Mouse (Mus musculus) liver, embryonic 15.5 days (tissue): ENCODE measurements at regions not wholly inside any gene's neighbourhood (a gene's known extent, or its start where the extent isn't known, plus 50 kb on each side); places are given as distances from the start of the nearest gene placed in this dataset.

Source experiments
- ATAC-seq: fragments of 200-750 bp; cut with Nextera tagmentation; 2 replicates; pipeline ENCODE4 v1.8.0; 2017; ENCODE audit warnings: moderate number of reproducible peaks, mild to moderate bottlenecking, moderate library complexity; ENCODE audit not compliant: insufficient read depth
- H3K27ac ChIP-seq: fragments of 300-500 bp; sonication (generic); replicated peaks from 2 replicates; pipeline ENCODE4 v1.5.1; 2015; ENCODE audit warnings: mild to moderate bottlenecking, inconsistent platforms
- H3K27me3 ChIP-seq: fragments of 300-500 bp; sonication (generic); 2 replicates; pipeline ENCODE4 v1.6.1; 2015; ENCODE audit warnings: mild to moderate bottlenecking, inconsistent platforms
- H3K36me3 ChIP-seq: fragments of 300-500 bp; sonication (generic); replicated peaks from 2 replicates; pipeline ENCODE4 v1.6.1; 2015; ENCODE audit warnings: moderate library complexity, mild to moderate bottlenecking, inconsistent platforms
- H3K4me1 ChIP-seq: fragments of 300-500 bp; sonication (generic); replicated peaks from 2 replicates; pipeline ENCODE4 v1.6.1; 2015; ENCODE audit warnings: inconsistent platforms
- H3K4me2 ChIP-seq: fragments of 300-500 bp; sonication (generic); 2 replicates; pipeline ENCODE4 v1.6.1; 2015; ENCODE audit warnings: moderate library complexity, mild to moderate bottlenecking, inconsistent platforms
- H3K4me3 ChIP-seq: fragments of 300-500 bp; sonication (generic); replicated peaks from 2 replicates; pipeline ENCODE4 v1.5.1; 2015; ENCODE audit warnings: mild to moderate bottlenecking, inconsistent platforms
- H3K9ac ChIP-seq: fragments of 300-500 bp; sonication (generic); 2 replicates; pipeline ENCODE4 v1.6.1; 2015; ENCODE audit warnings: moderate library complexity, mild to moderate bottlenecking, inconsistent platforms
- H3K9me3 ChIP-seq: fragments of 300-500 bp; sonication (generic); replicated peaks from 2 replicates; pipeline ENCODE4 v1.6.1; 2016; ENCODE audit warnings: inconsistent platforms
- WGBS: fragments of 180-500 bp; shearing (Covaris S2); methylation state at CpG from one replicate; pipeline ENCODE4 v1.1.7; 2015; ENCODE audit warnings: mixed read lengths; ENCODE audit not compliant: insufficient replicate concordance; 5-methylcytosine and 5-hydroxymethylcytosine counted together

DNA sequence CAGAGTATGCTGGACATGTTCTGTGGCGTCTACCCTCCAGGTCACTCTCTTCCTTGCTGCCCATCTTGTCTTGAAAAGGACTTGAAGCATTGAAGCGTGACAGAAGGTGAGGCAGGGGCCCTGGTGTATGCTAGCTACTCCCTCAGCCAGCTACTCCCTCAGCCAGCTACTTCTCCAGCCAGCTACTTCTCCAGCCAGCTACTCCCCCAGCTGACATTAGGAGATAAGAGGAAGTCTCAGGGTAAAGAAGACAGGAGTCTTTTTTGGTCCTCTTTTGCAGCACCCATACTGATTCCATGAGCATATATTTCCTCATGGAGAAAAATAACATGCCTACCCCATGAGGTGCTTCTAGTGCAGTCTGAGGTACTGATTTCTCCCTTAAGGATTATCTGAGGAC is 111.6 kb upstream of the Irf2bp2 start:
- no peak for ATAC-seq
- no peaks in the 10 kb centered on the region for H3K9me3 ChIP-seq

GRCm38 (mm10) chr8:126704706-126705105 is 110.9 kb upstream of the Irf2bp2 start:
- no peak for ATAC-seq
- H3K4me2 ChIP-seq = no peak overlapping the region
- WGBS = 55% methylated on average over 8 of the region's 8 CpGs
- H3K4me3 ChIP-seq = no peak overlapping the region
- peak overlapping the region; percentile 55 for H3K27ac ChIP-seq
- no peaks in the 10 kb centered on the region for H3K36me3 ChIP-seq
- no peaks in the 10 kb centered on the region for H3K9me3 ChIP-seq
- peaks cover 38% of the 10 kb centered on the region for H3K4me1 ChIP-seq
- H3K27me3 ChIP-seq = no peaks in the 10 kb centered on the region
- no peak overlapping the region for H3K9ac ChIP-seq

More for the DNA sequence above, 111.6 kb upstream of the Irf2bp2 start:
- WGBS = 51% methylated on average over 2 of the region's 2 CpGs
- no peak overlapping the region for H3K4me2 ChIP-seq
- no peak overlapping the region for H3K4me3 ChIP-seq
- H3K4me1 ChIP-seq = peaks cover 38% of the 10 kb centered on the region
- H3K27me3 ChIP-seq = no peaks in the 10 kb centered on the region
- H3K36me3 ChIP-seq = no peaks in the 10 kb centered on the region
- H3K27ac ChIP-seq = peak overlapping the region; percentile 55; the same call in 1 of the 2 replicates
- no peak overlapping the region for H3K9ac ChIP-seq

- H3K36me3 ChIP-seq = no peaks in the 10 kb centered on the region
- H3K4me1 ChIP-seq = peaks cover 41% of the 10 kb centered on the region
- H3K4me3 ChIP-seq = no peak overlapping the region
- 0 out of 2 replicates have a peak overlapping the region, but pooled peaks have one; percentile 41 for H3K27ac ChIP-seq
- ATAC-seq = peak; percentile 33
- H3K9ac ChIP-seq = no peak overlapping the region
- WGBS = 60% methylated on average over 5 of the region's 5 CpGs
- no peaks in the 10 kb centered on the region for H3K9me3 ChIP-seq
- H3K27me3 ChIP-seq = no peaks in the 10 kb centered on the region
- H3K4me2 ChIP-seq = no peak overlapping the region
These were observed 109.8 kb upstream of the Irf2bp2 start for GRCm38 (mm10) chr8:126703546-126703945.

DNA sequence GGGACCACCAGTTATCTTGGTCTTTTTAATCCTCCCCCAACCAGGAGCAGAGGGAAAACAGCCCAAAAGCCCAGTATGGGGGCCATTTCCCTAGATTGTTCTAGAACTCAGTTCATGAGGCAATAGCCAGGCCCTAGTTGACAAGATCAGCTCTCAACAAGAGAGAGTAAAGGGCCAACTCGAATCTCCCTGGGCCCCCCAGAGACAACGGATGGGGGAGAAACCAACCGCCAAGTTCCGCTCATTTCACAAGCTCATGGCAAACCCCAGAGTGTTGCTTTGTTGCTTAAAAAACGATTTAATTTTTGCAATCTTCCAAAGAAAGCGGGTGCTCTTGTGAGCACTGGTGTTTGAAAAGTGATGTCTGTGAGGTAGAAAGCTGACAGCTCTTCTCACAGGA is 108.5 kb upstream of the Irf2bp2 start:
- H3K9me3 ChIP-seq = no peaks in the 10 kb centered on the region
- no peak overlapping the region for H3K4me3 ChIP-seq
- peaks cover 35% of the 10 kb centered on the region for H3K4me1 ChIP-seq
- H3K9ac ChIP-seq = no peak overlapping the region
- ATAC-seq = no peak
- no peaks in the 10 kb centered on the region for H3K27me3 ChIP-seq
- H3K4me2 ChIP-seq = no peak overlapping the region
- 54% methylated on average over 6 of the region's 6 CpGs for WGBS
- H3K27ac ChIP-seq = peak overlapping the region; percentile 41
- no peaks in the 10 kb centered on the region for H3K36me3 ChIP-seq

- H3K9me3 ChIP-seq = no peaks in the 10 kb centered on the region
- H3K27me3 ChIP-seq = no peaks in the 10 kb centered on the region
- H3K36me3 ChIP-seq = no peaks in the 10 kb centered on the region
- no peak overlapping the region for H3K4me2 ChIP-seq
- H3K4me3 ChIP-seq = no peak overlapping the region
- H3K27ac ChIP-seq = no peak overlapping the region
- H3K9ac ChIP-seq = no peak overlapping the region
- H3K4me1 ChIP-seq = peaks cover 29% of the 10 kb centered on the region
- WGBS = 22% methylated on average over 6 of the region's 6 CpGs
- ATAC-seq = no peak
These were observed 105.6 kb upstream of the Irf2bp2 start for GRCm38 (mm10) chr8:126699389-126699775.

GRCm38 (mm10) chr8:126698601-126699388 is 105.0 kb upstream of the Irf2bp2 start:
- Histone ChIP-seq H3K36me3 (no peaks in the 10 kb centered on the region), H3K4me3 (no peak overlapping the region), H3K9ac (no peak overlapping the region), H3K4me2 (no peak overlapping the region), H3K27me3 (no peaks in the 10 kb centered on the region), H3K4me1 (peaks cover 26% of the 10 kb centered on the region), H3K9me3 (no peaks in the 10 kb centered on the region), H3K27ac (no peak overlapping the region)
- WGBS = 50% methylated on average over 7 of the region's 7 CpGs
- ATAC-seq = no peak

DNA sequence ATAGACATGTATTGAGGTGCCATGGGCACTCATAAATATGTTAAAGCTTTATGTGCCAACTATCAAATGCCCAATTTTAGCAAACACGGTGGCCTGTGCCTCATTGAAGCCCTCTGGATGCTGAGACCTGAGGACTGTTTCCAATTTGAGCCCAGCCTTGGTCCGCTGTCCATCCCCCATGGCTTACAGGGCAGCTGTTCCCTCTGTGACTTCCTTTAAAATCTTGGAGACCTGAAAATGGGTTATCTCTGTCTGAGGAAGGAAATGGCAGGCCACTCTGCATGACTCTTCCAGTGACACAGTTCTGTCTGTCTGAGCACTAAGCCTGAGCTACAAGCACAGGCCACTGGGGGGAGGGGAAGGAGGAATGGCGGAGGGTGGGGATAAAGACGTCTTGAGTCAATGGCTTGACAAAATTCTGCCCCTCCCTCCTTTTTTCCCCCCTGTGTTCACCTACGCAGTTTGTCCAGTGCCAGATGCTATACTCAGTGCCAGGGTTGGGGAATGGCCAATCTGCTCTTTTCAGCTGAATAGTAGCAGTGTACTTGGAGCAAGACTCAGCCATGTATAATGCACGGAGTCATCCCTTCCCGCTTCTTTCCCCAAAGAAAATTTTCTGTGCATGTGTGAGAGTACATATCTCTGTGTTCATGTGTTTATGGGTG is 102.7 kb upstream of the Irf2bp2 start:
- Histone ChIP-seq H3K4me2 (no peak overlapping the region), H3K9ac (no peak overlapping the region), H3K36me3 (no peaks in the 10 kb centered on the region), H3K27ac (no peak overlapping the region), H3K27me3 (no peaks in the 10 kb centered on the region), H3K9me3 (no peaks in the 10 kb centered on the region), H3K4me1 (peaks cover 14% of the 10 kb centered on the region), H3K4me3 (no peak overlapping the region)
- no peak for ATAC-seq
- 41% methylated on average over 7 of the region's 7 CpGs for whole genome bisulfite sequencing

- Histone ChIP-seq H3K4me2 (no peak overlapping the region), H3K9me3 (no peaks in the 10 kb centered on the region), H3K27ac (no peak overlapping the region), H3K4me3 (no peak overlapping the region), H3K36me3 (no peaks in the 10 kb centered on the region), H3K27me3 (no peaks in the 10 kb centered on the region), H3K9ac (no peak overlapping the region), H3K4me1 (peaks cover 11% of the 10 kb centered on the region)
- WGBS = 57% methylated on average over 7 of the region's 7 CpGs
- no peak for ATAC-seq
These were observed 100.6 kb upstream of the Irf2bp2 start for GRCm38 (mm10) chr8:126694370-126694769.

GRCm38 (mm10) chr8:126693642-126694041 is 99.9 kb upstream of the Irf2bp2 start:
- H3K27ac ChIP-seq = no peak overlapping the region
- H3K9ac ChIP-seq = no peak overlapping the region
- no peak for ATAC-seq
- no peaks in the 10 kb centered on the region for H3K36me3 ChIP-seq
- H3K9me3 ChIP-seq = no peaks in the 10 kb centered on the region
- H3K4me1 ChIP-seq = peaks cover 11% of the 10 kb centered on the region; the same call in 1 of the 2 replicates
- H3K4me2 ChIP-seq = no peak overlapping the region
- no peaks in the 10 kb centered on the region for H3K27me3 ChIP-seq
- WGBS = 21% methylated on average over 1 of the region's 1 CpGs
- H3K4me3 ChIP-seq = no peak overlapping the region

GRCm38 (mm10) chr8:126692711-126693110 is 98.9 kb upstream of the Irf2bp2 start:
- Histone ChIP-seq H3K27ac (no peak overlapping the region), H3K4me1 (peaks cover 11% of the 10 kb centered on the region; the same call in 1 of the 2 replicates), H3K36me3 (no peaks in the 10 kb centered on the region), H3K9me3 (no peaks in the 10 kb centered on the region), H3K4me3 (no peak overlapping the region), H3K27me3 (no peaks in the 10 kb centered on the region), H3K4me2 (no peak overlapping the region), H3K9ac (no peak overlapping the region)
- no peak for ATAC-seq
- 77% methylated on average over 3 of the region's 3 CpGs for WGBS

GRCm38 (mm10) chr8:126692263-126692662 is 98.5 kb upstream of the Irf2bp2 start:
- no peaks in the 10 kb centered on the region for H3K9me3 ChIP-seq
- H3K4me2 ChIP-seq = no peak overlapping the region
- no peak overlapping the region for H3K4me3 ChIP-seq
- no peak overlapping the region for H3K9ac ChIP-seq
- H3K27ac ChIP-seq = no peak overlapping the region
- ATAC-seq = no peak
- H3K36me3 ChIP-seq = no peaks in the 10 kb centered on the region
- 55% methylated on average over 3 of the region's 3 CpGs for WGBS
- H3K27me3 ChIP-seq = no peaks in the 10 kb centered on the region
- peaks cover 11% of the 10 kb centered on the region; the same call in 1 of the 2 replicates for H3K4me1 ChIP-seq
